Mouse (Mus musculus) adrenal gland, adult 2 months (tissue): ENCODE results near the gene Ermap. TPM values are rescaled to one million over a fixed set of nuclear protein-coding genes. Genes with fewer than 3 reads are reported as not detected.

Source experiments
- DNase-seq: peaks from one replicate; pipeline ENCODE4 v3.0.0; 2021
- polyA plus RNA-seq: library from polyadenylated mRNA; depleted of rRNA; stranded (reverse); fragments of >200 nt; gene quantifications from 2 replicates; pipeline ENCODE4 v1.2.3, GENCODE M21; 2012
- total RNA-seq, 2 experiments: library from RNA; stranded (reverse); gene quantifications; 2 replicates each; pipeline ENCODE4 v1.2.3; 2021

The Ermap gene
- total and polyA plus RNA-seq, 3 experiments = 0.07 to 0.32 (median 0.25) TPM

DNA sequence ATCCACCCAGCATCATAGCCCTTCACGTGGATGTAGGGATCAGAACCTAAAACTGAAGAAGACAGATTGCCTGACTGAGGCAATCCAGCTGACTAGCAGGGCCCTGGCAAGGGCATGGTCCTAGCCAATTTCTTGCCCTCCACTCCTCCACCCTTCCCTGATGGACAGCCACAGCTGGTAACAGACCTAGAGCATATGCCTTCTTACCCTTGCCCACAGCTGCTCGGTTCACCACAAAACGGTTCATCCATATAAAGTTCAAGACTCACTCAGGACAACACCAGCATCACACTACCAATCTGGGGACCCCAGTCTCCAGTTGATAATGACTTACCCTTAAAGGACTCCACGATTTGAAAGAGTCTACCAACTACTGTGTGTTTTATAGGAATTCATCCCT, 4.0 kb downstream of the Ermap start:
- no peak for DNase-seq

DNA sequence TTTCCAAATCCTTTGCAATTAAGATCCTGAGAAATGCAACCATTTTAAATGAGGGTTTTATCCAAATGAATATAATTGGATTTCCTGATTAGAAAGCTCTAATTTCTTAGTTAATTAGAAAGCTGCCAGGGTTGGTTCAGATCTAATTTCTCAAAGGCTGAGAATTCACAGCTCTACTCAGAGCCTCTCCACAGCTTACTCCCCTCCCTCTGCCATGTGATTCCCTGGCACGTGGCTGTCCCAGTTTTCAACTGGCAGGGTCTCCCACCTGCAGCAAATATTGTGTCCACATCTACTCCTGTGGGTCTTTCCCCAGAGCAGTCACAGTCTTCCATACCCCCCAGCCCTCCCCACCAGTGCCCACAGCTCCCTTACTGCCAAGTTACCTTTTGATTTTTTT, 6.3 kb downstream of the Ermap start:
- DNase-seq = no peak

DNA sequence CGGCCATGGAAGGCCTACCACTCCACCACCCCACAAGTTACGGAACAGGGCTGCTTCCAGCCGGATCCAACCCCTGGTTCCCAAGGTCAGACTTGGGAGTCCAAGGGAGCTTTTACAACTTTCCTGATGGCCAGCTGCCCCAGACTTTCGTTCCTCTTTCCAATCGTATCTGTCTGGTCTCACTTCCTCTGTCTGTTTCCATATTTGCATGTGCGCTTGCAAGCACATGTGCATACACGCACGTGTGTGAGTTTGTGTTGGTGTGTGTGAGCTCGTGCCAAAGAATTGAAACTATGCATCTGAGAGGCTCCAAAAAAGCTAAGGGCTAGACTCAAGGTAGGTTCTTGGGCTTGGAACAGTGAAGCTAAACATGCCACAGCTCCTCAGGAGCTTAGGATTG, 8.4 kb downstream of the Ermap start:
- DNase-seq = no peak

DNA sequence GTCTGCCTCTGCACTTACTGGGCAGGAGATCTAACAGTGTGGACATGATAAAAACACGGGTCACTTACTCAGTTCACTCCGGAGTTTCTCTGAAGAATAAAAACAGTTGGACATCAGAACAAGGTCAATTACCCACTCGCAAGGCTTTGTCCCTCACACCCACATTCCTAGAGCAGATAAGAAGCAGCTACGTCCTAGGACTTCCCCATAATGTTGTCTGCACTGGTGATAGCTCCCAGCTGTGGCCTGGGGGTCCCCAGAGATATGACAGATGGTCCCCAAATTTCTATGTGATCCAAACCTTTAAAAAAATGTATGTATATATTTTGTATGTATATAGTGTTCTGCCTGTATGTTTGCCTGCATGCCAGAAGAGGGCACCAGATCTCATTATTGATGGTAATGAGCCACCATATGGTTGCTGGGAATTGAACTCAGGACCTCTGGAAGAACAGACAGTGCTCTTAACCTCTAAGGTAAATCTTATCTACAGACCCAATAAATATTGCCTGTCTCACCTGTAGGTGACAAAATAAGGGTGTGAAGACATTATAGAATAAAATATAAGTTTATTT, 9.6 kb downstream of the Ermap start:
- peak; percentile 30 for DNase-seq

DNA sequence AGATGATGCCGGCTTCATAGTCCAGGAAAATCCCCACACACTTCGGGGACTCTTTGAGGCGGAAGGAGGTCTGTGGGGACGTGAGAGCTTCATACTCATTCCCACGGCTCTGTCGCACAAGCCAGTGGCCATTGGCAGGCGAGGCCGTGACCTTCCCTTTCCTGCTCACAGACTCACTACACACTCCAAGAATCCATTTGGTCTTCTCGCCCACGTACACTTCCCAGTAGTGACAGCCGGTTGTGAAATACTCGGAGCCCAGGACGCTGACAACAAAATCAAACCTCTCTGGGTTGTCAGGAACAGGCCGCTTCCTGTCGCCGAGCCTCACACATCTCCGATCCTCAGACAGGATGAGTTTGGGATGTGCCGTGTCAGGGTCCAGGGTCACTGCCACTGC, 11.5 kb downstream of the Ermap start:
- DNase-seq = peak; percentile 52

DNA sequence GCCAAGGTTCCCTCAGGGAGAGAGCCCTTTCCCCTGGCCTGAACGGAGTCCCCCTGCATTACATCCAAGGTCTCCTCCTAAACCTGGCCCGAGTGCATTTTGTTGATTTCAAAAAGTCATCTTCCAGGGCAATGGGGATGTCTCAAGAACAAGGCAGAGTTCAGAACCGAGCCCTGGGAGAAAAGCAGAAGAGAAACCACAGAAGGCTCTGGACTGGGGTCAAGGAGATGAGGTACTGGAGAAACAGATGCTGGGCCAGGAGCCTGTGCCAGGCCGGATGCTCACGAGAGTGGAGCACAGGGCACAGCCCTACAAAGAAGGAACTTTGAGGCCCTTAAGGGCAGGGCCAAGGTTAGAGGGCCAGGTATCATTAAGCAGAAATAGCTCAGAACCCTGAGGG, 12.1 kb downstream of the Ermap start:
- DNase-seq = no peak

DNA sequence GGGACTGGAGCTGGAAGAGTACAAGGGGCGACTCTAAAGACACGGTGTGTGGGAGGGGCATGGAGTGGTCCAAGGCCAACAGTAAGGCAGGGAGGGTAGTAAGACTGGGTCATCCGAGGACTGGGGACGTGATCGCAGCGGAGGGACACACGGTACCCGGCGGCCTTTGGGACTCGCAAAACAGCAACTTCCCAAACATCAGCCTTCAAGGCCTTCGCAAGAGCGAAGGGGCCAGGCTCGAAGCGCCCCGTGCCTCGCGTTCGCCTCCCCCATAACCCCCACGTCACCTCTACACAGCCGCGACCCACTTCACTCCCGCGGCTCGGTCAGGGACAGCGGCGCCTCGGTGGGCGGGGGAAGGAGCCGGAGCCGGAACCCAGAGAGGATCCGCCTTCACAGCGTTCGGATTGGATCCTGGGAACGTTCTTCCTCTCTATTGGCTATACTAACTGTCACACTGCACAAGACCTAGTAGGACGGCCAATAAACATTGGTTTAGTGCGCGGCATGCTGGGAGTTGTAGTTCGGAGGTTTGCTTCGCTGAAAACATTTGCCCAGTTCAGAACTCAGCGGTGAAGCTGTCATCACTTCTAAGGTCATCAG, 15.9 kb downstream of the Ermap start, which contains the start of gene Zfp691:
Zfp691 (minus strand) TSS at position 345 of the 603 bp plus-strand sequence.
- DNase-seq = peak; percentile 96

DNA sequence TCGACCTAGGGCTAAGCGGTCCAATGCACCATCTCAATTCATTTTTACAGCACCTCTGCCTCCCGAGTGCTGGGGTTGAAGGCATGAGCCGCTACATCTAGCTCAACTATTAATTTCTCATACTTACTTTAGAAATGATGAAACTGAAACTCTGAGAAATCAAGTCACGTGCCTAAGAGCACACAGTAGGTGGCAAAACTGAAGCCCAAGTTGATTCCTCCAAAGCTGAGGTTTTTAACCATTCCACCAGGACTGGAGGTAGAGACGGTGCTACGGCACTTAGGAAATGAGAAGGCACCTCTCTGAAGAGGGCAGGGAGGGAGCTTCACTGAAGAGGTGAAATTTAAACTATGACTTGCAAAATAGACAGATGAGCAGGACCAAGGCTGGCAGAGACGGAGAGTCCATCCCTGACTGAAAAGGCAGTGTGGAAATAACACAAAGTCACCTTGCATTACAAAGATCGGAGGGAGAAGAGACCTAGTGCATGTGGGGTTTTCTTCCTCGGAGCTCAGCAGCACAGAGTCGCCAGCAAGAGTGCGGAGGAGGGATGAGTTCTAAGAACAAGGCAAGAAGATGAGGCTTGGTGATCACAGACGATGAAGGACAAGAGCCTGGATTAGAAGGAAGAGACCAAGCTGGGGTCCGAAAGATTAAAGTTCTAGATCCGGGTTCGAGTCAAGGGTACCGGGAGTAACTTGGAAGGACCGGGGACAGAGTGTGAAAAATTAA, 16.7 kb downstream of the Ermap start:
- peak; percentile 22 for DNase-seq

DNA sequence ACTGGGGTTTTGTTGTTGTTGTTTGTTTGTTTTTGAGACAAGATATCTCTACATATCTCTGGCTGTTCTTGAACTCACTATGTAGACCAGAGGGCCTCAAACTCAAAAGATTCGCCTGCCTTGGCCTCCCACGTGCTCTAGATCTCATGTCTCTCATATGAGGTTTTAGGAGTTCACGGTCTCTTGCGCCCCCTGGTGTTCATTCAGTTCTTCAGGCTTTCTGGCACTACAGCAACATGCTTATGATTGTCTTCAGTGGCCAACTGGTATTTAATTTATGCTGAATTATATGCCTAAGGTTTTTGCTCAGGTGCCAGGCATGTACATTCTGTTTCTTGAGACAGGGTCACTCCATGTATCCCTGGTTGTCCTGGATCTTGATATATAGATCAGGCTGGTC, 22.1 kb downstream of the Ermap start:
- DNase-seq = peak; percentile 80

DNA sequence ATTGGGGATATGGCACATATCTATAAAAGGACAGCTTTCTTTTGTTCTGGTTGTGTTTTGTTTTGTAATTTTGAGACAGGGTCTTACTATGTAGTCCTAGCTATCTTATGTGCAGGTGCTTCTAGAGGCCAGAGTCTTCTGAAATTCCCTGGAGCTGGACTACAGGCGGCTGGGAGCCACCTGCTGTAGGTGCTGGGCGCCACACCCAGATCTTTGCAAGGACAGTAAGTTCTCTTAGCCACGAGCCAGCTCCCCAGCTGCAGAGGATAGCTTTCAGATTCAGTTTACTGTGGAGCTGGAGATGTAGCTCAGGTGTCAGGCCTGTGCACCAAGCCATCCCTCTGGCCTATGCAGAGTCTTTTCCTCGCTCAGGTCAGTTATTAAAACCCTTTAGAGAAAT, 22.7 kb downstream of the Ermap start:
- no peak for DNase-seq

DNA sequence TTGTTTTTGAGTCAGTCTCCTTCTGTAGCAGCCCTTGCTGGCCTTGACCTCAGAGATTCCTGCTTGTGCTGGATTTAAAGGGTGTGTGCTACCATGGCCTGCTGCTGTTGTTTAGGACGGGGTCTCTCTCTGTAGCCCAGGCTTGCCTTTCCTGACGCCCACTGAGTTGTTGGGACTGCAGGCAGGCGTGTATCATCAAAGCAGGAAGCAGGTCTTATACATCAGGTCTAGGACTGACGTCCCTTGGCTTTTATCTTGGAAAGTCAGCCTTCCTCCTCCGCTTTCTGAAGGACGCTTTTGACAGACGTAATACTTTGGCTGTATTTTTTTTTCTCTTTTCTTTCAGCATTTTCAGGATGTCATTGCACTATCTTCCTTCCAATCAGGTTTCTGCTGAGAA, 23.9 kb downstream of the Ermap start:
- peak; percentile 19 for DNase-seq

DNA sequence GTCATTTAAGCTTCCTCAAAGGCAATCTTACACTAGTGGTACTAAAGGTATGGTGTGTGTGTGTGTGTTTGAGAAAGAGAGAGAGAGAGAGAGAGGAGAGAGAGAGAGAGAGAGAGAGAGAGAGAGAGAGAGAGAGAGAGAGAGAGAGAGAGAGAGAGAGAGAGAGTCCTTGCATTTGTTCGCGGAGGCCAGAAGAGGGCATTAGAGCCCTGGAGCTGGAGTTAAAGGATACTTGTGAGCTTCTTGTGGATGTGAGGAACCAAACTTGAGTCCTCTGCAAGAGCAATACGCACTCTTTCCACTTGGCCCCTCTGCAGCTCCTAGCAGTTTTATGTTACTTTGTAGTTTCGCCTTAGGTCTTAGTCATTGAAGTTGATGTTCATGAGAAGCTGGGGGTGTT, 26.8 kb downstream of the Ermap start:
- DNase-seq = no peak

DNA sequence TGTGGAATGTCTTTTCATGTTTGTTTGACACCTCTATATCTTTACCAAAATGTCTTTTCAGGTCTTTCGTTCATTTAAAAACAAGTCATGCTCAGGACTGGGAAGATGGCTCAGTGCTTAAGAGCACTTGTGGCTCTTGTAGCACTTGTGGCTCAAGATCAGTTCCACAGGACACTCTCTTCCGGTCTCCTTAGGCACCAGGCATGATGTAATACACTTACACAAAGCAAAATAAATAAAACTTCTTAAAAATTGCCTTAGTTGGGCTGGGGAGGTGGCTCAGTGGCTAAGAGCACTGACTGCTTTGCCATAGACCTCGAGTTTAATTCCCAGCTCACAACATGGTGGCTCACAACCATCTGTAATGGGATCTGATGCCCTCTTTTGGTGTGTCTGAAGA, 28.5 kb downstream of the Ermap start:
- no peak for DNase-seq

DNA sequence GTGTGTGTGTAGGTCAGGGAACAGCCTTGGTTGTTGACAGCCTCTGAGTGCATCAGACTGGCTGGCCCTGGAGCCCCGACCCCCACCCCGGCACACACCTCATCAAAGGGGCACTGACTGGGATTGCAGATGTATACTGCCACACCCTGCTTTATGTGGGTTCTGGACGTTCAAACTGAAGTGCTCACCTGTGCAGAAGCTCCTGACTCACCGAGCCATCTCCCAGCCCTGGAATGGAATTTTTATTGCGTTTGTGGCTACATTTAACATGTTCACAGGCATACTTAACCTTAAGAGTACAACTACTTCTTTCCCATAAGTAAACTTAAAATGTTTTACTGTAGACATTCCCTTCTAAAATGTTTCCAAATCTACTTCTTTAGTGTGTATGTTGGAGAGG, 31.9 kb downstream of the Ermap start:
- no peak for DNase-seq

DNA sequence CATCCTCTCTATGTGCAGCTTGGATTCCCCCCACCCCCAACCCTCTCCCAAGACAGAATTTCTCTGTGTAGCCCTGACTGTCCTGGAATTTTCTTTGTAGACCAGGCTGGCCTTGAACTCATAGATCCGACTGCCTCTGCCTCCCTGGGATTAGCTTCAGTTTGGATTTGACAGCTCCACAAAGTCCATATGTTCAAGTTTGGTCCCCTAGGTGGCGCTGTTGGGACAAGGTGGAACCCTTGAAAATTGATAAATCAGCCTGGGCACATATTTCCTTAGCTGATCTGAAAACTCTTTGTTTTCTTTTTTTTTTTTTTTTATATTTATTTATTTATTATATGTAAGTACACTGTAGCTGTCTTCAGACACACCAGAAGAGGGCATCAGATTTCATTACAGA, 32.6 kb downstream of the Ermap start:
- peak; percentile 63 for DNase-seq

DNA sequence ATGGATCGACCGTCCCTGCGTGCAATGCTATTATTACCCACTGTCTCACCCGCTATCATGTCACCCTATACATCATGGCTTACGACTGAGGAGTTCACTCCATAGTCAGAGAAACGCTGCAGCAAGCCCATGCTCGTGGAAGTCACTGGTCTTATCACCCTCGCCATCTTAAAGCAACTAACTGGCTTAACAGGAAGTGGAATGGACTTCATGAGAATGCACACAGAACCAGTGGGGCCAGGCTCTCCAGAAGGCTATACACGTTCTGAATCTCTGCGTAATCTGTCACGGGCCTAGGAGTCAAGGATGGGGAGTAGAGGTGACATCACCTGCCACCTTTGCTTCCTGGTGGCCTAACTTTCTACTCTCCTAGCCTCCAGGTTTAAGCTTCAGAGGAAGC, 41.1 kb downstream of the Ermap start:
- no peak for DNase-seq

DNA sequence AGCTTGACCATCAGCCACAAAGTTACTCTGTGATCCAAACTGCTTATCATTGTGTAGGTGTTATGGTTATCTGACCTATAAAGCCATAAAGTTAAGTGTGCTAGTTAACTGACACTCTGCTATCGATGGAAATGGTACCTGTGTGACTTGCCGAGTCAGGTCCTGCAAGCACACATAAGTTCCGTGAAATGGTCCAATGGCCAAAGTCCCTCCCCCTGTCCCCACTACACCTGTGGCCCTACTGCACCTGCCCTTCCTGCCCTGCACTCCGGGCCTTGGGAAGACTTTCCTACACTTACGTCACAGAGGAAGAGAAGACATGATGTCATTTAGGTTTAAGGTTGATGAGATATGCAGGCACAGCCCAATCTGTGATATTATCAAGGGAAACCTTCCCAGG, 42.5 kb downstream of the Ermap start:
- no peak for DNase-seq

DNA sequence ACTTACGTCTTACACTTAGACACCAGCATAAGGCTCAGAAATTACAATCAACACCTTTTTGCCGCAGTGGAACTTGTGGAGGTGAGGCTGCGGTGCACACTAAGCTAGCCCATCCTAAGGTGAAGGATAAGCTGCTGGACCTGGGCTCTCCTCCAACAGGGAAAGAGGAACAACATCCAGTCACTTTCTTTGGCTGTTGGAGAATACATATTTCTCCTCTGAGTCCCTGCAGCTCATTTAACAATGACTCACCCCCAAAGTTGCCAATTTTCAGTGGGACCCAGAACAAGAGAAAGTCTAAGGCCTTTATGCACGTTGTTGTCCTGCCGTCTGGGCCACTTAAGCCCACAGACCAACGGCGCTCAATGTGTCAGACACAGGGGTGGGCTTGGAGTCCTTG, 43.0 kb downstream of the Ermap start:
- peak; percentile 75 for DNase-seq

DNA sequence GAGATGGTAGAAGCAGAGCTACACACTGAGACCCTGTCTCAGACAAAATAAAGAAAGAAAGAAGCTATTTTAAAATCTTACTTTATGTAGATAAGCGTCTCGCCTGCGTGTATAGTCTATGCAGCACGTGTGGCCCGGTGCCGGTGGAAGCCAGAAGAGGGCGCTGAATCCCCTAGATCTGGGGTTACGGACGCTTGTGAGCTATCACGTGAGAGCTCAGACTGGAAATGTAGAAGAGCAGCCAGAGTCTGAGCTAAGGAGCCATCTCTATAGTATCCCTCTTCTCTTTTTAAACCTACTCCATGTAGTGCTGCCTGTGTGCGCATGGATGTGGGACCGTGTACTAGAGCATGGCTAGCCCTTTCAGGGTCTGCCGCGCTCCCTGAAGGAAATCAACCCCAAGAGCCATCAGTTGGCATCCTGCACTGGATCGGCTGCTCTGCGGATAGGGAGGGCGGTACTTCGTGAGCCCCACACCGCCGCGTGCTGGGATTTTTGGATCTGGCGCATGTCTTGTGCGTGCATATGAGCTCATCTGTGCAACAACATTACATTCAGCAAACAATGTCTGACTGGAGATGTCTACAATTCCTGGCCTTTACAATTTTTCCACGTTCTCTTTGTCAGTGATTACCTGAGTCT, 47.5 kb downstream of the Ermap start:
- peak; percentile 65 for DNase-seq

DNA sequence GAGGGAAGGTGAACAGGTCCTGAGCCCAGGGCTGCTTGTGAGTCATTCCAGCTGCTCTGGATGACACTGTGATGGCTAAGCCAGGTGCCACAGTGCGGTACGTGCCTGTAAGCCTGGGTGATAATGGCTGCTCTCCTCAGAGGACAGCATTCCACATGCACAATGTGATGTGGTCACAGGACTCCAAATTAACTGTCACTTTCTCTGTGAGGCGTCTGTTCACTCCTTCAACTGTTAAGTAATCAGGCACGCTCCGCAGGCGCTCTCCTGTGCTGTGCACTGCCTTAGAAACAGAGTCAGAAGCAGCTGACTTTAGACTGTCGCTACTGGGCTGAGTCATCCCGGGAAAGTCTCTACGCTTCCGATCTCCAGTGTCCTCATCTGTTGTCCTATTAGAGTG, 48.6 kb downstream of the Ermap start:
- no peak for DNase-seq

DNA sequence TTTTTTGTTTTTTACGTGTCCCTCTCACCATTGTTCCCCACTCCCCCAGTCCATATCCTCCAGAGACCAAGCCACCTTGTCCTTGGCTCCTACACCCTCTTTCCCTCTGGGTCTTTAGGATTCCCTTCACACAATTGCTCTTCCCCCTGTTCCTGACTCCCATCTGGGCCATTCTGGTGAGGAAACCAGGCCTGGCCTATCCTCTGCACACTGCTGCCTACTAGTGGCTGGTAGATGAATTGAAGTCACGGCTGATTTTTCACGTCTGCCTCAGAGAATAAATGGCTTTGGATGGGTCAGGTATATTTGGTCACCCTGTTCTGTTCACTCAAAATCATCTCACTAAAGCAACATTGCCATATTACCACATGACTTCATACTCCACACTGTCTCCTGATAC, 49.7 kb downstream of the Ermap start:
- DNase-seq = peak; percentile 45

DNA sequence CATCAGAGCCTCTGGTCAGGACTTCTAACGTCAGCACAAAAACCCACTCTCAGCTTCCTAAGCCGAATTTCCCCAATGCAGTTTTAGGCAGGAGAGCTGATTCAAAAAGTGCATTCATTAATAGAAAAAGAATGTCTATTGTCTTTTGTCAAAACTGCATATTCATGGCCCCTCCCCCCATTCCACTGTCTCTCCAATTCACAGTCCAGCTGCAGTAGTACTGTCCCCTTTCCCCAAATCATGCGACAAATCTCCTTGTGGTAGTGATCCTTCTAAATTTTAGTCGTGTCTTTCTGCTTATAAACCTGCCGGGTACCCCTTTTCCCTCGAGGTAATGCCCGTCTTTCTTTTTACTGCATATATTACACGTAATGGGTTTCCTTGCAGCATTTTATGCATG, 51.0 kb downstream of the Ermap start:
- no peak for DNase-seq

DNA sequence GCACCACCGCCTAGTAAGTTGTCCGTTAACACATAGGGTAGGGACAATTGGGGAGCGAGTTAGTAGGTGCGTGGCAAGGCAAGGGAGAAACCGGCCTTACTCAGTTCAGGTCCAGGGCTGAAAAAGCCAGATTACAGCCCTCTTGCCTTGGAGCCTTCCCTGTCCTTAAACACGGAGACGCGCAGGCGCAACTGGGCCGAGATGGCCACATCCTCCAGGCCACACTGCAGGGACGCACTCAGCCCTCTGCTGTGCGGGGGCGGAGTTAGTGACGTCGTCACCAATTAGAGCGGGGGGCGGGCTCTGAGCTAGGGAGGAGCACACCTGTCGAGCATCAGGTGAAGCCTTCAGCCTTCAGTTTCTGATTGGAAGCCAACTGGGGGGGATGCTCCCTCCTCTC, 51.6 kb downstream of the Ermap start:
- DNase-seq = peak; percentile 80
